Mouse (Mus musculus): Measurements from ENCODE around the gene Rmnd5a.

GRCm38 (mm10) chr6:71360221-71360620 lies 80.2 kb downstream of the Rmnd5a start:
- TF ChIP-seq CTCF (conservative IDR thresholded peaks at IDR 0.05; ENCODE audit: insufficient read depth, insufficient read length, low read depth, low read length) (no peak), POLR2A (IDR thresholded peaks at IDR 0.05; ENCODE audit: low read depth, low read length) (no peak)

All from kidney, adult 2 months (tissue).